Mouse (Mus musculus) brain, embryonic 14.5 days (tissue): ENCODE results near the gene Eif5a2.

ENCODE experiments used
- CTCF ChIP-seq: fragments of 200-500 bp; IDR thresholded peaks from 2 replicates; pipeline ENCODE4 v1.5.1; 2012; ENCODE audit warnings: inconsistent platforms, mild to moderate bottlenecking, moderate library complexity, borderline replicate concordance; ENCODE audit not compliant: insufficient read depth, insufficient read length; ENCODE audit errors: extremely low read depth
- POLR2A ChIP-seq: fragments of 200-500 bp; IDR thresholded peaks from 2 replicates; pipeline ENCODE4 v1.6.1; 2012; ENCODE audit warnings: mild to moderate bottlenecking, inconsistent platforms, borderline replicate concordance; ENCODE audit not compliant: poor library complexity, insufficient read depth, insufficient read length, severe bottlenecking; ENCODE audit errors: extremely low read depth

DNA sequence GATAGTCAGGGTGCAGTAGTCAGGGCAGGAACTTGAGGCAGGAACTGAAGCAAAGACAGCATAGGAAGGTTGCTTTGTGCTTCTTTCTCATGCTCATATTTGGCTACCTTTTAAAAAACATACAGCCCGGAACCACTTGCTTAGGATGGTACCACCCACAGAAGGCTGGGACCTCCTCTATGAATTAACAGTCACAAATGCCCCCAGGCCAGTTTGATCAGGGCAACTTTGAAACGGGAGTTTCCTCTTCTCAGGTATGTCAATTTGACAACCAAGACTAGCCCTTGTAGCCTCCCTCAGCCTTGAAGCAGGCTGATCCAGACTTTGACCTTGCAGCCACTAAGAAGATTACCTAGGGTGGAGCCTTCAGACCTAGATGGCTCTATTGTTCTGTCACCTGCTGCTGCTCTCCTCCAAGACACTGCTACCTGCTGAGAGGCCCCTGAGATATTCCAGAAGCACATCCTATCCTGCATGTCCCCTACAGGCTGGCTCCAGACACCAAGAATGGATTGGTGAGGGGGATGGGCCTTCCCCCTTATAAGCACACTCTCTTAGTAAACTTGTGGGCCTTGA, 55.8 kb downstream of the Eif5a2 start:
- TF ChIP-seq CTCF (no peak), POLR2A (no peak)
